Mouse (Mus musculus) natural killer cell, adult 2 months (primary cell): ENCODE data around the gene Rlbp1.

Experiments
- DNase-seq, 2 experiments: peaks; one replicate each; pipeline ENCODE4 v3.0.0; 2022; ENCODE audit warnings: low spot score in 2 of 2

Rlbp1 gene

GRCm38 (mm10) chr7:79386422-79387133 is at the start of gene Rlbp1:
Gene Rlbp1, minus strand, starts transcription at chr7:79387048.
- DNase-seq: no peak

- no peak for DNase-seq
These were observed 41.4 kb upstream of the Rlbp1 start for GRCm38 (mm10) chr7:79428243-79428642.

- no peak for DNase-seq
These were observed 39.0 kb upstream of the Rlbp1 start for GRCm38 (mm10) chr7:79425804-79426203.

GRCm38 (mm10) chr7:79422876-79423275 is 36.0 kb upstream of the Rlbp1 start:
- DNase-seq: peak; percentile 10 to 28

GRCm38 (mm10) chr7:79419950-79420349 is 33.1 kb upstream of the Rlbp1 start:
- DNase-seq: peak in 1 of 2 experiments; percentile 11

GRCm38 (mm10) chr7:79414449-79415375 is 27.9 kb upstream of the Rlbp1 start:
- no peak for DNase-seq

GRCm38 (mm10) chr7:79400296-79400695 is 13.4 kb upstream of the Rlbp1 start:
- DNase-seq: no peak

GRCm38 (mm10) chr7:79398971-79399370 is 12.1 kb upstream of the Rlbp1 start:
- DNase-seq: no peak

GRCm38 (mm10) chr7:79398426-79398825 is 11.6 kb upstream of the Rlbp1 start:
- no peak for DNase-seq

- no peak for DNase-seq
These were observed 10.7 kb upstream of the Rlbp1 start for GRCm38 (mm10) chr7:79397446-79397963.

- no peak for DNase-seq
These were observed 8.3 kb upstream of the Rlbp1 start for GRCm38 (mm10) chr7:79395186-79395585.

GRCm38 (mm10) chr7:79394666-79395065 is 7.8 kb upstream of the Rlbp1 start:
- DNase-seq: no peak

GRCm38 (mm10) chr7:79393924-79394323 is 7.1 kb upstream of the Rlbp1 start:
- DNase-seq: no peak

GRCm38 (mm10) chr7:79392860-79393513 is 6.1 kb upstream of the Rlbp1 start:
- peak; percentile 48 to 53 for DNase-seq

GRCm38 (mm10) chr7:79391883-79392649 is 5.2 kb upstream of the Rlbp1 start, which contains the start of gene Fanci:
Gene Fanci, plus strand, starts transcription at chr7:79391929.
- DNase-seq: peak; percentile 90 to 92

- DNase-seq: no peak
These were observed 4.6 kb upstream of the Rlbp1 start for GRCm38 (mm10) chr7:79391471-79391870.

- DNase-seq: no peak
These were observed 3.4 kb upstream of the Rlbp1 start for GRCm38 (mm10) chr7:79390141-79390708.

GRCm38 (mm10) chr7:79388671-79389206 is 1.9 kb upstream of the Rlbp1 start:
- no peak for DNase-seq

- no peak for DNase-seq
These were observed 1.1 kb upstream of the Rlbp1 start for GRCm38 (mm10) chr7:79387991-79388390.

- DNase-seq: no peak
These were observed 292 bp upstream of the Rlbp1 start for GRCm38 (mm10) chr7:79387140-79387539.
